Mouse (Mus musculus) thymus, postnatal 36 days (tissue): ENCODE data around the gene Ren1.
A peak's percentile ranks its signal among the peaks of the same experiment; 100 is the strongest.

Experiments used
- DNase-seq, 2 experiments: peaks; one replicate each; pipeline ENCODE4 v3.0.0; 2022; ENCODE audit warnings: mixed read lengths in 2 of 2

The Ren1 gene

GRCm38 (mm10) chr1:133379254-133379985 lies 29.1 kb downstream of the Ren1 start:
- no peak for DNase-seq

- DNase-seq, result no peak
These were observed 29.6 kb downstream of the Ren1 start for GRCm38 (mm10) chr1:133379986-133380320.

DNA sequence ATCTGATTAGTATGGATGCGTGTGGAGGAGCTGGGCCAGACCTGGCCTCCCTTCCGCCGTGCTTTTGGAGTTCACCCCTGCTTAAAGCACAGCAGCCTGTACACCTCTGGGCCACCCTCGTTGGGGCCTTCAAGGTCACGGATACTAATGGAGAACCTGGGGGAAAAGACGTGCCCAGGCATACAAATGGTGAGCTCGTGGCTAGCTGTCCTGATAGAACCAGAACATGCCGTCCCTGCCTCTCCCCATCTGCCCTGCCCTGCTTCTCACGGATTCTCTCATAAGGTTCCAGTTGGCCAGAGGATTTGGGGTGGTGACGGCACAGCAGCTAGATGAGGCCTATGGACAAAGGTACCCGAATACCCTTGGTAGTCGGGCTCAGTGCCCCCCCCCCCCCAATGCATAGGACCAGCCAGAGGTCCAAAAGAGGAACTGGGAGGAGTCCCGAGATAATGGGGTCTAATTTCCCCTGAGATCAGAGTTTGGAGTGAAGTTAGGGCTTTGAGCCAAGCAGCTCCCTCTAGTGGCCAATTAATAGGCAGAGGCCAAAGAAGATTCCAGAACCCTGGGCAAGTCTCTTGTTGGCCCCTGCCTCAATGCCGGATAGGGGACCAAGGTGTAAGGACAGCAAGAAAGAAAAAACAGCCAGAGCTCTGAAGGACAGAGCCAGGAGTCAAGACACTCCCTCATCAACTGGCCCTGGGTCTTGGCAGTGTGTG lies 30.2 kb downstream of the Ren1 start:
- no peak for DNase-seq

GRCm38 (mm10) chr1:133382008-133382407 lies 31.7 kb downstream of the Ren1 start:
- peak in 1 of 2 experiments; percentile 21 for DNase-seq

GRCm38 (mm10) chr1:133382552-133383155 lies 32.3 kb downstream of the Ren1 start:
- no peak for DNase-seq

DNA sequence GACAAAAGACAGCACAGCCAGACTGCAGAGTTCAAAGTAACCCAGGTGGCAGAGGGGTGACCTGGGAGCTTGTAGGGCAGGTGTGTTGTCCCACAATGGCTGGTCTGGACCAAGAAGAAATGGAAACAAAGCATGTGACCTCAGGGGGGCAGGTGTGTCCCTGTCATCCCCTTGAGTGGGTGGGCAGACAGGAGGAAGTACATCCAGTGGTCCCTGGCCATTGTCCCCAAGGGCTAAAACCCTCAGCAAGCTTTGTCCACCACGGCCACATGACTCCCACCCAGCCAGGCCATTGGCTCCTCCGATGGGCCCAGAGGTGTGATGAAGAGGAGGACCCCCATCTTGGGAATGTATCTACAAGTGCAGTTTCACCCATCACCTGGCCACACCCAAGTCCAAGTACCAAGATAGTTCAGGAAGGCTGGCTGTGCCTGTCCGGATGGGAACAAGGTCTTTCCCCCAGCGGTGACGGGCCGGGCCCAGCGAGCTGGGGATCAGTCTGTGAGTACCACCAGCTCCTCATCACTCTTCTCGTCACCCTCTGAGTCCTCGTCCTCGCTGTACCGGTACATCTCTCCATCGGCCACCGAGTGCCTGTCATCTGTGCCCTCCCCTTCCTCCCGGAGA lies 33.0 kb downstream of the Ren1 start:
- no peak for DNase-seq

GRCm38 (mm10) chr1:133385506-133385905 lies 35.2 kb downstream of the Ren1 start:
- DNase-seq, result peak; percentile 84 to 85

DNA sequence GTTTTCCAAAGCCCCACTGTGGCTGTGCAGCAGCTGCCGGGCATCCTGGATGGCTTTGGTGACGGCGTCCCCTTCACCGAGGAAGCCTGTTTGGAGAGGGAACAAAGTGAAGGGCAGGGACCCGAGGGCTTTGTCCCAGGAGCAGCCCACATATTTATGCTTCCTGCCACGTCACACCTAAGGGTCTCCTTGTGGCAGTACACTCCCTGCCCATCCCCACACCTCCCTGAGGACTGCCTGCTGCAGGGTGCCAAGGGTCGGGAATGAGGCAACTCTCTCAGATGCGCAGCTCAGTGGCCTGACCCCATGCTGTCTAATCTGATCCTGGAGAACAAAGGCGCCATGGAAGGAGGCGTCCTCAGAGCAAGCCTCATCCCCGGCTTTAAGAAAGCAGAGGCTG lies 35.9 kb downstream of the Ren1 start:
- DNase-seq, result peak in 1 of 2 experiments; percentile 17

GRCm38 (mm10) chr1:133387539-133388268 lies 37.4 kb downstream of the Ren1 start:
- DNase-seq, result no peak

DNA sequence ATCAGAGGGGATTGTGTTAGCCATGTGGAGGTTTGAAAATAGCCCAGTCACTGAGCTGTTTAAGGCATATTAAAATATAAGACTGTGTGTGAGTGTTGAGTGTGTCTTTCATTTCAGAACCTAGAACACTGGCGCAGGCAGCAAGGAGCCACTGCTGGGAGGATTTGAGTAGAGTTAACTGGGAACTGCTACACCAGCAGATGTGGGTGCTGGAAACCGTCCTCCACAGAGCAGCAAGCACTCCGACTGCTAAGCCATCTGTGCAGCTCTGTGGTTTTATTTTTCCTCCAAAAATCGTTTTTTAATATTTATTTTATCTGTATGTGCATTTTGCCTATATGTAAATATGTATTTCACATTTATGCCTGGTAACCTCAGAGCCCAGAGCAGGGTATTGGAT lies 44.4 kb downstream of the Ren1 start:
- no peak for DNase-seq

- no peak for DNase-seq
These were observed 46.4 kb downstream of the Ren1 start for GRCm38 (mm10) chr1:133396693-133397092.

DNA sequence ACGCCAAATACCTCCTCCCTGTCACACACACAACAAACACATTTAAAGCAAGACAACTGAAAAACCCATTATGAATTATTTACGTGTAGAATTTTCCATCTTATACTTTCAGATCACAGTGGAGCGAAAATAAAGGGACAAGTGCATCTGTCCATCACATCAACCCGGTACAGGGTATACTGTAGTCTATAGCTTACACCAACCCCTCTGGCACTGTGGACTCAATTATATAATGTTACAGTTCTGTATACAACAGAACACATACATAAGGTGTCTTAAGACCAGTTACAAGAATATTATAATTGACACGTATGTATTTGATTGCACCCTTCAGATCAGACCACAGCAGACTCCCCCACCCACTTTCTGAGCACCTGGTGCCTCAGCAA lies 46.8 kb downstream of the Ren1 start:
- DNase-seq, result no peak

DNA sequence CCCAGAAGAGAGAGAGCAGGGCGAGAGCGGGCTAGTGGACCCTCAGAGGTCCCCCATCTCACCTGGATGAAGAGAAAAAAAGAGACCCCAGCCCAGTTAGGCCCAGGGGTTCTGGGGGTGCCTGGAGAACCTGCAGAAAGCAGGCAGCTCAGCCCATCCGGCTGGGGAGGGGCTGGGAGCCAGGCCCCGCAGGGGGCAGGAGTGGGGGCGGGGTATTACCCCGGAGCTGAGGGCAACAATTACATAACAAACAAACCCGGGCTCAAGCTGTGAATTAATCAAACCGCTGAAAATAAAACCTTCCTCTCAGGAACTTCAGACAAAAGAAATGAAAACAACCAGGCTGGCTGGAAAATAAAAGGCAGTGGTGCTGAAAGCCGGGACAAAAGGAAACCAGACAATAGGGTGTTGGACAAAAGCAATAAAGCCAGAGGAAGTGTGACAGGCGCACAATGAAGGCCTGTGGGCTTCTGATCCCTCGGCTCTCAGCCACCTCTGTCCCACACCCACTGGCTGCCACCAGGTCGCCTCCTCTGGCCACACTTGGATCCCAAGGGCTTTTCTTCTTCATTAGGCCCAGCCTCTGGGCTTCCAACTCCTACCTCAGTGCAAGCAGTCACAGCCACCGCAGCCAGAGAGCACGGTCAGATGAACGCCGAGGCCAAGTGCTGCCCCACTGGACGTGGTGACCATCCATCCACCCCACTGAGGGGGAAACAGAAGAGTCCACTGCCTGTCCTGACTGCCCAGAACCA lies 47.4 kb downstream of the Ren1 start:
- DNase-seq, result no peak

- peak in 1 of 2 experiments; percentile 47 for DNase-seq
These were observed 49.9 kb downstream of the Ren1 start for GRCm38 (mm10) chr1:133400014-133400725.

- DNase-seq, result no peak
These were observed 53.7 kb downstream of the Ren1 start for GRCm38 (mm10) chr1:133404005-133404404.

- DNase-seq, result no peak
These were observed 56.3 kb downstream of the Ren1 start for GRCm38 (mm10) chr1:133406614-133407013.

DNA sequence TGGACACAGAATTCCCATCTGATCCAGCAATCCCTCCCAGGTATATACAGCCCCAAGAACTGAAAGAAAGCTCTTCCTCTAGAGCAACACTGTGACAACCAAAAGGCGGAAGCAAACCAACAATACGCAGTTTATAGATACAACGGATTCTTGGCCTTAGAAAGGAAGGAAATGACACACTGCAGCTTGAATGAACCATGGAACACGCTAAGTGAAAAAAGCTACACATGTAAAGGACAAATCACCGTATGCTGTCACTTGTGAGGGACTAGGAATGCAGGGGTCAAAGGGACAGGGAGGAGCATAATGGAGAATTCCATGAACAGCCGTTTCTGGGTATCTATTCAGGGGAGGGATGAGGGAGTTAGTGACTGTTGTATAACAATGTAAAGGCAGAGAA lies 57.1 kb downstream of the Ren1 start:
- no peak for DNase-seq

GRCm38 (mm10) chr1:133408321-133408720 lies 58.0 kb downstream of the Ren1 start:
- DNase-seq, result no peak

GRCm38 (mm10) chr1:133408880-133409516 lies 58.7 kb downstream of the Ren1 start:
- DNase-seq, result no peak

DNA sequence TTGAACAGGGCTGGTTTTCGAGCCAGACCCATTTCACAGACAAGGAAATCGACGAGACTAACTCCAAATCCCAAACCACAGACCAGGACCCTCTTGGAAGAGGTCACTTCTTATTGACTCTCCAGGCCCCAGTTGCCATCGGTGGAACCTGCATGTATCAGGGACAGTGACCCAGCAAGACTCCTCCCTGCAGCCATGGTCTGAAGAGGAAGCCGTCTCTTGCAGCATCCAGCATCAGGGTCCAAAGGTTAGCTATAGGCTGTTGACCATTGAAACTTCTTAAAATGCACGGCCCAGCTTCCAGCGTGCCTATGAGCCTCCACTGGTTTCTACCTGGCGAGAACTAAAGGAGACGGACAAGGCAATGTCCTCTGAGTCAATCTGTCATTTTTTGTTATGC lies 59.5 kb downstream of the Ren1 start:
- DNase-seq, result no peak
